In genomic region chr1:175550586-175550985, GRCm38 (mm10) we compare ENCODE assay signal across 19 mouse cellular contexts. TPM values are rescaled to one million over a fixed set of nuclear protein-coding genes. Genes with fewer than 3 reads are reported as not detected.
"Had no signal": no experiment of that assay in that cellular context is flagged by ENCODE, and none has a peak within 500 bp of the region (broad histone marks: within the 10 kb centered on the region; RNA-seq: fewer than 3 reads in every experiment).

No protein-coding gene starts in this region.

- H3K9ac ChIP-seq: intestine, embryonic 15.5 days; limb, embryonic 12.5 days; liver, embryonic 13.5 days; liver, postnatal 0 days; lung, embryonic 15.5 days; midbrain, embryonic 13.5 days; neural tube, embryonic 13.5 days had no signal

- H3K9me3 ChIP-seq: intestine, embryonic 15.5 days; limb, embryonic 12.5 days; liver, embryonic 13.5 days; lung, embryonic 15.5 days; midbrain, embryonic 13.5 days; neural tube, embryonic 13.5 days had no signal

- H3K4me3 ChIP-seq: intestine, embryonic 15.5 days; limb, embryonic 12.5 days; liver, embryonic 13.5 days; lung, embryonic 15.5 days; midbrain, embryonic 13.5 days; neural tube, embryonic 13.5 days had no signal

- H3K27ac ChIP-seq: intestine, embryonic 15.5 days; limb, embryonic 12.5 days; liver, embryonic 13.5 days; lung, embryonic 15.5 days; macrophage; midbrain, embryonic 13.5 days; neural tube, embryonic 13.5 days had no signal

- DNase-seq: kidney, adult 18-20 months; kidney, postnatal 10 days; kidney, postnatal 4 days; liver; liver, embryonic 13.5 days; liver, postnatal 0 days; lung, postnatal 14 days; retina, postnatal 1 day; right cerebral cortex, postnatal 4 days; spleen, adult 18-20 months; thymus, adult 2 months; thymus, postnatal 25 days had no signal

- H3K4me1 ChIP-seq: intestine, embryonic 15.5 days; limb, embryonic 12.5 days; liver, embryonic 13.5 days; lung, embryonic 15.5 days; midbrain, embryonic 13.5 days; neural tube, embryonic 13.5 days had no signal

- H3K36me3 ChIP-seq: intestine, embryonic 15.5 days; limb, embryonic 12.5 days; liver, embryonic 13.5 days; lung, embryonic 15.5 days; midbrain, embryonic 13.5 days; neural tube, embryonic 13.5 days had no signal

- H3K4me2 ChIP-seq: intestine, embryonic 15.5 days; limb, embryonic 12.5 days; liver, embryonic 13.5 days; lung, embryonic 15.5 days; midbrain, embryonic 13.5 days; neural tube, embryonic 13.5 days had no signal

- H3K27me3 ChIP-seq: intestine, embryonic 15.5 days; limb, embryonic 12.5 days; liver, embryonic 13.5 days; lung, embryonic 15.5 days; midbrain, embryonic 13.5 days; neural tube, embryonic 13.5 days had no signal

- ATAC-seq: intestine, embryonic 15.5 days; liver, postnatal 0 days; midbrain, embryonic 13.5 days had no signal

RNA-seq across cellular contexts. Expression of gene Rgs7, which starts 58.3 kb away (rescaled TPM):
- total RNA-seq: megakaryocyte-erythroid progenitor cell, adult 5-6 weeks had no signal
- polyA plus RNA-seq: liver, postnatal 0 days; macrophage had no signal
